Mouse (Mus musculus) intestine, embryonic 15.5 days (tissue): ENCODE data around the gene Tmem131. TPM values are rescaled to one million over a fixed set of nuclear protein-coding genes. Genes with fewer than 3 reads are reported as not detected.
A peak's percentile ranks its signal among the peaks of the same experiment; 100 is the strongest.

ENCODE experiments used
- ATAC-seq: fragments of 200-750 bp; cut with Nextera tagmentation; 2 replicates; pipeline ENCODE4 v1.8.0; 2017; ENCODE audit warnings: moderate TSS enrichment, moderate library complexity
- H3K27ac ChIP-seq: fragments of 300-500 bp; sonication (generic); 2 replicates; pipeline ENCODE4 v1.5.1; 2015; ENCODE audit warnings: mild to moderate bottlenecking, inconsistent platforms
- H3K27me3 ChIP-seq: fragments of 300-500 bp; sonication (generic); replicated peaks from 2 replicates; pipeline ENCODE4 v1.6.1; 2015; ENCODE audit warnings: inconsistent platforms
- H3K36me3 ChIP-seq: fragments of 300-500 bp; sonication (generic); 2 replicates; pipeline ENCODE4 v1.6.1; 2015; ENCODE audit warnings: inconsistent platforms
- H3K4me1 ChIP-seq: fragments of 300-500 bp; sonication (generic); replicated peaks from 2 replicates; pipeline ENCODE4 v1.6.1; 2015; ENCODE audit warnings: inconsistent platforms
- H3K4me2 ChIP-seq: fragments of 300-500 bp; sonication (generic); replicated peaks from 2 replicates; pipeline ENCODE4 v1.6.1; 2015; ENCODE audit warnings: mild to moderate bottlenecking, inconsistent platforms
- H3K4me3 ChIP-seq: fragments of 300-500 bp; sonication (generic); replicated peaks from 2 replicates; pipeline ENCODE4 v1.5.1; 2015; ENCODE audit warnings: inconsistent platforms
- H3K9ac ChIP-seq: fragments of 300-500 bp; sonication (generic); 2 replicates; pipeline ENCODE4 v1.6.1; 2015; ENCODE audit warnings: inconsistent platforms
- H3K9me3 ChIP-seq: fragments of 300-500 bp; sonication (generic); 2 replicates; pipeline ENCODE4 v1.6.1; 2016; ENCODE audit warnings: inconsistent platforms
- WGBS: fragments of 180-500 bp; shearing (Covaris S2); methylation state at CpG from one replicate; pipeline ENCODE4 v1.1.7; 2015; 5-methylcytosine and 5-hydroxymethylcytosine counted together
- polyA plus RNA-seq: library from polyadenylated mRNA; unstranded; fragments of >200 nt; fragmentation: Nextera tagmentation; extraction: Ambion mirVana; gene quantifications from 2 replicates; pipeline ENCODE4 v1.2.1, GENCODE M21; 2015

Tmem131 gene
- polyA plus RNA-seq, 1 experiment from 2014 or later: 13.7 TPM

GRCm38 (mm10) chr1:36893146-36893545, 50.3 kb downstream of the Tmem131 start:
- Histone ChIP-seq H3K4me2 (no peak overlapping the region), H3K36me3 (no peaks in the 10 kb centered on the region), H3K4me3 (no peak overlapping the region), H3K9me3 (no peaks in the 10 kb centered on the region), H3K9ac (no peak overlapping the region), H3K27me3 (no peaks in the 10 kb centered on the region), H3K27ac (no peak overlapping the region), H3K4me1 (peaks cover 3% of the 10 kb centered on the region; the same call in 1 of the 2 replicates)
- 58% methylated on average over 6 of the region's 6 CpGs for whole genome bisulfite sequencing
- no peak for ATAC-seq

GRCm38 (mm10) chr1:36892461-36892860, 51.0 kb downstream of the Tmem131 start:
- no peaks in the 10 kb centered on the region for H3K9me3 ChIP-seq
- H3K27ac ChIP-seq: no peak overlapping the region
- 80% methylated on average over 3 of the region's 3 CpGs for WGBS
- no peak overlapping the region for H3K9ac ChIP-seq
- no peaks in the 10 kb centered on the region for H3K36me3 ChIP-seq
- no peak overlapping the region for H3K4me3 ChIP-seq
- no peak for ATAC-seq
- H3K4me2 ChIP-seq: no peak overlapping the region
- H3K4me1 ChIP-seq: peaks cover 3% of the 10 kb centered on the region; the same call in 1 of the 2 replicates
- H3K27me3 ChIP-seq: no peaks in the 10 kb centered on the region

DNA sequence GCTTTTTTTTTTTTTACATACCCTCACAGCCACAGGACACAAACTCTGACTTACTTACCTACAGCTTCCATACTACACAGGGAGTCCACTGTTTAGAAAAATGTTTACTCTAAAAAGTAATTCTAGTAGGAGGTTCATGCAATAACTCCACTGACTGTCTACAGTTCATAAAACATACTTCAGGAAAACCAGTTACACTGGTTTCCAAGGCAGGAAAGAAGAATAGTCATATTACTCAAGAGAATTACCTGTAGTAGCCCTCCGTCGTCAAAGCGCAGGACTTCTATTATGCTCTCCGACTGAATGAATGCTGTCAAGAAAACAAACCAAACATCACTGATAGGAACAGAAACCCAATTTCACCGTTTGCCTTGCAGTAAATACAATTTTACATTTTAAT, 54.5 kb downstream of the Tmem131 start:
- H3K4me1 ChIP-seq: peaks cover 10% of the 10 kb centered on the region
- H3K27ac ChIP-seq: no peak overlapping the region
- ATAC-seq: peak; percentile 55
- no peak overlapping the region for H3K9ac ChIP-seq
- H3K9me3 ChIP-seq: no peaks in the 10 kb centered on the region
- no peaks in the 10 kb centered on the region for H3K27me3 ChIP-seq
- H3K36me3 ChIP-seq: no peaks in the 10 kb centered on the region
- H3K4me2 ChIP-seq: no peak overlapping the region
- 61% methylated on average over 5 of the region's 5 CpGs for WGBS
- no peak overlapping the region for H3K4me3 ChIP-seq

DNA sequence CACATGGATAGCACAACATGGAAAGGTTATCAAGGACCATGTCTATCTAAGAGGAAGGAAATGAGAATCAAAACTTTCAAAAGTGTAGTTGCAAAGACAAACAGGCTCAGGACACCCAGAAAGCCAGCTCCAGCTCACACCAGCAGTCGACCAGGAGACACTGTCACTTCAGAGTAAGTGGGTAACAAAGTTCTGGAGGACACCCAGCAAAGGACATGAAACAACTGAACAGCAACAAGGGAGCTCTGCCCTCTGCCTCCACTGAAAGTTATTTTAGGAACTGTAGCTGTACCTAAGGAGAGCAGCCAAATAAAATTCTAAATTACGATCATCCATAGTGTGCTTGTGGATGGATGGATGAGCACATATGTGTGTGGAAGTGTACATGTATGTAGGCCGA, 56.3 kb downstream of the Tmem131 start:
- H3K4me1 ChIP-seq: peaks cover 14% of the 10 kb centered on the region

DNA sequence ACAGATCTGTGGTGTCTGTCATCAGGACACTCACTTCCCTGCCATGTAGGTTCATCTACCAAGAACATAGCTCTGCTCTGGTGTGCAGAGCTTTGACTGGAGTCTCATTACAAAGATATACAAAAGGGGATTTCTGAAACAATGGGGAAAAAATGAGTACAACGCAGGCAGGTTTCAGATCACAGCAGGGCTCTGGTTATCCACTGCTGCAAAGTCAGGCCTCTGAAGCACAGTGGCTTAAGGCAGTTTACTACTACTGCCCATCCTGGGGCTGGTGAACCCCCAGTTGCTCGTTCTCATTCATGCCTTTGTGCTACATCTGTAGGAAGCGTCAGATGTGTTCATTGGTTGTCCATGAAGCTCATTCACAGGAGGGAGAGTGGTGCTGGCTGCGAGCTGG, 57.0 kb downstream of the Tmem131 start:
- no peak overlapping the region for H3K9ac ChIP-seq
- H3K4me3 ChIP-seq: no peak overlapping the region
- H3K27me3 ChIP-seq: no peaks in the 10 kb centered on the region
- H3K4me1 ChIP-seq: peaks cover 14% of the 10 kb centered on the region
- no peak for ATAC-seq
- WGBS: 90% methylated on average over 4 of the region's 4 CpGs
- no peak overlapping the region for H3K27ac ChIP-seq
- no peaks in the 10 kb centered on the region for H3K9me3 ChIP-seq
- H3K4me2 ChIP-seq: no peak overlapping the region
- 0 out of 2 replicates have a peak, but pooled peaks cover 3% of the 10 kb centered on the region for H3K36me3 ChIP-seq

More for the DNA sequence above, 56.3 kb downstream of the Tmem131 start:
- WGBS: 83% methylated on average over 3 of the region's 3 CpGs
- Histone ChIP-seq H3K27me3 (no peaks in the 10 kb centered on the region), H3K4me3 (no peak overlapping the region), H3K27ac (no peak overlapping the region), H3K4me2 (no peak overlapping the region), H3K9me3 (no peaks in the 10 kb centered on the region), H3K36me3 (no peaks in the 10 kb centered on the region), H3K9ac (no peak overlapping the region)
- no peak for ATAC-seq

DNA sequence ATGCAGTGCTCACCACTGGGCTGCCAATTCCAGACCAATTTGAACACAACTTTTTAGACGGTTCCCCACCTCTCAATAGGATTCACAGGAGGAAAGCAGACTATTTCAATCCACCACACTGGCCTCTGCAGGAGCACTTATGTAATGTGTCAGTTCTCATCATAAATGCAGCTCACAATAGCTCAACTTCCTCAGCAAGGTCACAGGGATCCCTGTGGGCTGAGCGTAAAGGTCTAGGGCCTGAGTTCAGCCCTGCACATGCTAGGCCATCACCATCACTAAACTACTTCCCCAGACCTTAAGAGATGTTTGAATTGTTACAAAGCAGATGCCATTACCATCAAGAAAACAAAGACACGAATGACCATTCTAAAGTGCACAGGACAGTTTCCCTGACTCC, 58.9 kb downstream of the Tmem131 start:
- no peak for ATAC-seq
- H3K4me2 ChIP-seq: no peak overlapping the region
- no peak overlapping the region for H3K27ac ChIP-seq
- no peaks in the 10 kb centered on the region for H3K27me3 ChIP-seq
- H3K9me3 ChIP-seq: no peaks in the 10 kb centered on the region
- peaks cover 11% of the 10 kb centered on the region for H3K4me1 ChIP-seq
- 0 out of 2 replicates have a peak, but pooled peaks cover 8% of the 10 kb centered on the region for H3K36me3 ChIP-seq
- no peak overlapping the region for H3K9ac ChIP-seq
- 69% methylated on average over 3 of the region's 3 CpGs for WGBS
- no peak overlapping the region for H3K4me3 ChIP-seq

DNA sequence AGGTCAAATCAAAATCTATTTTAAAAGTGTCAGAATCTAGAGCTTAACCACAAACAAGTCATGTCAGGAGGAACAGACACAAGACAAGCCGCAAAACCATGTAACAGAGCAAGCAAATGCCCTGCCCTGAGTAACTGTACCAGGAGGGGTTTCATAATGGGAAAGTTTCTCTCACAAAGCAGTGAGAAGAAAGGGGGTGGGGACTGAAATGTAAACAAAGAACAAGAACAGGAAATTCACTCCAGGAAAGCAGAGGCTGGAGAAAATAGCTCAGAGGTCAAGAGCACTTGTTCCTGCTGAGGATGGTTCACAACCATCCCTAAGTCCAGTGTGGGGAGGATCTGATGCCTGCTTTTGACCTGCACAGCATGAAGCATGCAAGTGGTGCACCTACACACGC, 59.7 kb downstream of the Tmem131 start:
- Histone ChIP-seq H3K27ac (no peak overlapping the region), H3K36me3 (0 out of 2 replicates have a peak, but pooled peaks cover 8% of the 10 kb centered on the region), H3K9ac (no peak overlapping the region), H3K4me3 (no peak overlapping the region), H3K4me2 (no peak overlapping the region), H3K27me3 (no peaks in the 10 kb centered on the region), H3K4me1 (peaks cover 11% of the 10 kb centered on the region), H3K9me3 (no peaks in the 10 kb centered on the region)
- WGBS: 41% methylated on average over 2 of the region's 2 CpGs
- ATAC-seq: peak; percentile 51; the same call in 1 of the 2 replicates

GRCm38 (mm10) chr1:36879154-36879553, 64.3 kb downstream of the Tmem131 start:
- no peak overlapping the region for H3K9ac ChIP-seq
- H3K4me3 ChIP-seq: no peak overlapping the region
- H3K9me3 ChIP-seq: no peaks in the 10 kb centered on the region
- WGBS: 43% methylated on average over 1 of the region's 1 CpGs
- no peak for ATAC-seq
- H3K36me3 ChIP-seq: 0 out of 2 replicates have a peak, but pooled peaks cover 8% of the 10 kb centered on the region
- H3K27ac ChIP-seq: no peak overlapping the region
- peaks cover 6% of the 10 kb centered on the region for H3K4me1 ChIP-seq
- H3K4me2 ChIP-seq: no peak overlapping the region
- H3K27me3 ChIP-seq: no peaks in the 10 kb centered on the region

GRCm38 (mm10) chr1:36877126-36877525, 66.3 kb downstream of the Tmem131 start:
- Histone ChIP-seq H3K4me1 (no peaks in the 10 kb centered on the region; the same call in 1 of the 2 replicates), H3K36me3 (0 out of 2 replicates have a peak, but pooled peaks cover 8% of the 10 kb centered on the region), H3K9ac (no peak overlapping the region), H3K27ac (no peak overlapping the region), H3K27me3 (no peaks in the 10 kb centered on the region), H3K4me3 (no peak overlapping the region), H3K4me2 (no peak overlapping the region), H3K9me3 (no peaks in the 10 kb centered on the region)
- WGBS: 69% methylated on average over 1 of the region's 1 CpGs
- no peak for ATAC-seq

DNA sequence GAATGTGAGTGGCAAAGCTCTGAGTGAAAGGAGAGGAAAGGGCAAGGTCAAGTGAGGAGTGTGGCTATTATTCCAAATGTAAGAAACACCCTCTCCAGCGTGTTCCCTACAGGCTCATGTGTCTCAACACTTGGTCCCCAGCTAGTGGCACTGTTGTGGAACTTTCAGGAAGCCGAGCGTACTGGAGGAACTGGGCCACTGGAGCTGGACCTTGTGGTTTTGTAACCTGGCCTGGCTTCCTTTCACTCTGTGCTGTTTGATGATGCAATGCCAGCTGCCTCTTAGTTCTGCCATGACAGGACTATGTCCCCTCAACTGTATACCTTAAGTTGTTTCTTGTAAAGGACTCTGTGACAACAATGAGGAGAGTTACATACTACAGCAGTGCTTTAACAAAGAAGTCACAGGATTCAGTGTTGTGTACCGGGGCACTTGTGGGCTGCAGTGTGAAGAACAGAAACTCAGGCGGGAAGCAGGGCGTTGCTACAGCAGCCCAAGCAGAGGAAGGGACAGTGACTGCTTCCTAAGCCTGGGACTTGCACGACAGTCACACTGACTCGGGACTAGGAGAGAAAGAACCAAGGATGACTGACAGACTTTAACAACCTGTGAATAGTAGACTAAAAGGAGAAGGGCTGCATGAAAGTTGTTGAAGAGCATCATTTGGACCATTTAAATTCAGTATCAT, 68.4 kb downstream of the Tmem131 start:
- H3K27me3 ChIP-seq: no peaks in the 10 kb centered on the region
- 85% methylated on average over 8 of the region's 8 CpGs for WGBS
- H3K4me3 ChIP-seq: no peak overlapping the region
- H3K9me3 ChIP-seq: no peaks in the 10 kb centered on the region
- H3K9ac ChIP-seq: no peak overlapping the region
- no peak overlapping the region for H3K4me2 ChIP-seq
- no peak overlapping the region for H3K27ac ChIP-seq
- ATAC-seq: no peak
- H3K36me3 ChIP-seq: no peaks in the 10 kb centered on the region
- H3K4me1 ChIP-seq: no peaks in the 10 kb centered on the region; the same call in 1 of the 2 replicates

- 0 out of 2 replicates have a peak, but pooled peaks have one; percentile 41 for ATAC-seq
- Histone ChIP-seq H3K4me1 (no peaks in the 10 kb centered on the region; the same call in 1 of the 2 replicates), H3K4me2 (no peak overlapping the region), H3K4me3 (no peak overlapping the region), H3K27me3 (no peaks in the 10 kb centered on the region), H3K9ac (no peak overlapping the region), H3K36me3 (0 out of 2 replicates have a peak, but pooled peaks cover 2% of the 10 kb centered on the region), H3K27ac (no peak overlapping the region), H3K9me3 (no peaks in the 10 kb centered on the region)
- 46% methylated on average over 4 of the region's 4 CpGs for WGBS
These were observed 72.2 kb downstream of the Tmem131 start for GRCm38 (mm10) chr1:36871238-36871637.

- H3K36me3 ChIP-seq: 0 out of 2 replicates have a peak, but pooled peaks cover 2% of the 10 kb centered on the region
- H3K4me3 ChIP-seq: no peak overlapping the region
- no peaks in the 10 kb centered on the region; the same call in 1 of the 2 replicates for H3K4me1 ChIP-seq
- WGBS: 73% methylated on average over 1 of the region's 1 CpGs
- ATAC-seq: peak; percentile 62; the same call in 1 of the 2 replicates
- no peaks in the 10 kb centered on the region for H3K9me3 ChIP-seq
- no peaks in the 10 kb centered on the region for H3K27me3 ChIP-seq
- H3K4me2 ChIP-seq: no peak overlapping the region
- no peak overlapping the region for H3K9ac ChIP-seq
- H3K27ac ChIP-seq: no peak overlapping the region
These were observed 72.9 kb downstream of the Tmem131 start for GRCm38 (mm10) chr1:36870518-36870917.

- Histone ChIP-seq H3K9me3 (no peaks in the 10 kb centered on the region), H3K27ac (no peak overlapping the region), H3K4me2 (no peak overlapping the region), H3K36me3 (0 out of 2 replicates have a peak, but pooled peaks cover 2% of the 10 kb centered on the region), H3K4me3 (no peak overlapping the region), H3K9ac (no peak overlapping the region), H3K27me3 (no peaks in the 10 kb centered on the region), H3K4me1 (peaks cover 7% of the 10 kb centered on the region; the same call in 1 of the 2 replicates)
- 82% methylated on average over 3 of the region's 3 CpGs for WGBS
- ATAC-seq: no peak
These were observed 78.7 kb downstream of the Tmem131 start for GRCm38 (mm10) chr1:36864757-36865156.
